Mouse (Mus musculus): Measurements from ENCODE around the gene Cdcp2.

Cdcp2 gene

DNA sequence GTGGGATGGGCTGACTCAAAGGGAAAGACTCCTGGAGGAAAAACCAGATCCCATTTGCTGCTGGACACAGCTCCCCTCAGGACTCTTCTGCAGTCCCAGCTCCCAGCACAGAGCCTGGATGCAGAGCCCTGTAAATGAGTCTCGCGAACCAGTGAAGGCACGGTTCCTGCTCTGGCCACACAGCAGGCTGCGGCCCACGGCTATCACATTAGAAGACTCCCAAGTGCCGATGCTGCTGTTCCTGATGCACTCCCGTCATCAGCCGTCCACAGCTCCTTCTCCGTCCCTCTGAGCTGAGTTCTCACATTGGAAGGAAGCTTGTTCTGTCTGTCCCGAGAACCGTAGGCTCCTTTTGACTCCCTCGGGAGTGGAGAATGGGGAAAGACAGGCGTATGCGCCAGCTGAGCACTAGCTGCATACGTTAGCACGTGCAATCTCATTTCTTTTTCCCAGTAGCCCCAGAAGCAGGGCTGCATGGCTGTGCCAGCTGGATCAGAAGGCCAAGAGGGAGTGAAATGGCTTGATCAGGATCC is at the start of gene Cdcp2:
TSS of gene Cdcp2 (plus strand) at position 51 of the 533 bp plus-strand sequence.
- no peak for DNase-seq (ENCODE audit: low spot score in 2 of 2)

DNA sequence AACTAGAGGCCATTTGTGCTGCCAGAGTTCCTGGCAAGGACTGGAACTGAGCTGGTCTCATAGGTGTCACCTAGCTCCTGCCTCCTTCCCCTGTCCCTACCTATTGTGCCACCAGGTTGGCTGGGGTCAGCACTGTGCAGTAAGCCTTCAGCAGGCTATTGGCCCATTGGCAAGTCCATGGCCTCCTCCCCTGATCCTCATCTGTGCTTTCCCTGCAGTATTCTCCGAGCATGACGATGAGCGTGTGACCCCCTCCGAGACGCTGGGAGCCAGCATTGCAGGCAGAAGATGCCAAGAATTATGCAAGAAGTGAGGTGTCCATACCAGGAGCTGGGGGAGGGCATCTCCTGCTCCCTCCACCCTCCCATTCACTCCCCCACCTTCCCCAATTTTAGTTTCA is 48.9 kb upstream of the Cdcp2 start:
- DNase-seq (ENCODE audit: low spot score in 2 of 2): no peak

DNA sequence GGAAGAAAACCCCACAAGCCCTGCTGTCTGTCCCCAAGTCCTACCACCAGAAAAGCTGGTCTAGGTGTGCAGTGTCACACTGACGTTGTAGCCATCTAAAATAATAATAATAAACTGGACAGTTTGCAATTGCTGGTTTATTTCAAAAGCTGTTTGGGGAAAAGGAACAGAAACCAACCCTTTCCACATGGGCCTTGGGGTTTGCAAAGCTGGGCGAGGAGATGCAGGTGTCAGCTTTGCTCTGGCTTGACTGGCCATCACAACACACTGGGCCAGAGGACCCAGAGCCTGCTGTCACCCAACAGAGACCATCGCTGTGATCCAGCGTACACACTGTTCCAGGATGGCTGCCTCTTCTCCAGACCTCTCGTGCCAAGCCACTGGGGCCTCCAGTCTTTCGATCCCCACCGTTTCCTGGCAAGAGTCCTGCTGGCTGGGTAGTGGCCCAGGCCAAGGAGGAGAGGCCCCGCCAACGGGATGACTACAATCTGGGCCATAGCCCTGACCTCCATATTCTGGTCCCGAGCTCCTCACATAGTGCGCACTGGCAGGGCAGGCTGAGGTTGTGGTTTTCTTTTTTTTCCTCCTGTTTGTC is 48.0 kb upstream of the Cdcp2 start:
- no peak for DNase-seq (ENCODE audit: low spot score in 2 of 2)

DNA sequence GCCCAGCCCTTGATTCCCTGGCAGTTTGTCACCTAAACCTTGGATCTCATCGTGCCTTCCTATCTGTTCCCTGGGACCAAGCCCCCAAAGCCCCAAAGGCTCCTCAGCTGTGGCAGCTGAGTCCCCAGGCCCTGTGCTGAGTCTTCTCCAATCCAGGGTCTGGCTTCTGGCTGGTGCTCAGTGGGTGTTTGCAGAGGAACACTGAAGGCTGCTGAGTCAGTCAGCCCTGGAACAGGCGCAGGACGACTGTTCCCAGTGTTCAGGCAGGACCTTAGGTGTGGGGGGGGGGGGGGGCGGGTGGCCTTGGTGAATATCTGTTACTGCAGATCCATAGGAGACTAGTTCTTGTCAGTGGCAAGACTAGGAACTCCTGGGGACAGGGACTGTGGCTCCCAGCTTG is 44.8 kb upstream of the Cdcp2 start:
- no peak for DNase-seq (ENCODE audit: low spot score in 2 of 2)

DNA sequence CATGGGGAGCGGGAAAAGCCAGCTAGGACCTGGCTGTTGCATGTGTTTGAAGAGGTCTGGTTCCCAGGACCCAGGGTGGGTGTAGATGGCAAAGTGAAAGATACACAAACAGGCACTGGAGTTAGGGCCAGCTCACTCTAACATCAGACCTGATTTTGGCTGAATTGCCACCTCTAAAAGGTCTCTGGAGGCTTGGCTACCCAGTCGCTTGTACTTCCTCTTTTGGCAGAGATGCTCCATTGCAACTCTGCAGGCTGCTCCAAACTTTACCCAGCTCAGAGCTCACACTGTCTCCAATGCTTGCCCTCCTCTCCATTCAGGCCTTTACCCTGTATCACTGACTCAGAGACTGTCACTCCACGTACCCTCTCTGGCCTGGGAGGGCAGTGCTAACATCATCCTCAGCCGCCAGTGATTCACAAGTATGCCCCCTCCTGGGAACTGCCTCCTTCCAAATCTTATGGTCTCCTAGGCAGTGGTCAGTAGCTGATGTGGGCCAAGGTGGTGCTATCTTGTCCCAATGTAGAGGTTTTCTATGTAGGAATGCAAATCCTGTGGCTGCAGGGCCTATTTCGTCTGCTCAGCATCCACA is 43.6 kb upstream of the Cdcp2 start:
- no peak for DNase-seq (ENCODE audit: low spot score in 2 of 2)

DNA sequence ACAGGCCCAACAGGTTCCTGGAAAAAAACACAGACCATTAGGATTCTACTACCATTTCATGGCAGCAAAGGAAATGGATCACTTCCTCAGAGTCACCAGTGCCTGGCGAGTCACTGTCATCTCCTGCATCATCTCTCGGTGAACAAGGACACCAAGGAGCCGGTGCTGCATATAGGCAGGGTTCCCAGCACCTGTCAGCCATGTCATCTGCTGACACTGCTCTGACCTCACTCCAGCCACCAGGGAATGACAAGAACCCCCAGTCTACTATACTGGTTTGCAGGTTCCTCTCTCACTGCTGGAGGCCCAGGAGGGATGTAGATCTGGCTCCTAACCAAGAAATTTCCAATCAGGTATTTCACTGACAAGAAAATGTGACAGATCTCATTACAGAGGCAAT is 40.6 kb upstream of the Cdcp2 start:
- no peak for DNase-seq (ENCODE audit: low spot score in 2 of 2)

DNA sequence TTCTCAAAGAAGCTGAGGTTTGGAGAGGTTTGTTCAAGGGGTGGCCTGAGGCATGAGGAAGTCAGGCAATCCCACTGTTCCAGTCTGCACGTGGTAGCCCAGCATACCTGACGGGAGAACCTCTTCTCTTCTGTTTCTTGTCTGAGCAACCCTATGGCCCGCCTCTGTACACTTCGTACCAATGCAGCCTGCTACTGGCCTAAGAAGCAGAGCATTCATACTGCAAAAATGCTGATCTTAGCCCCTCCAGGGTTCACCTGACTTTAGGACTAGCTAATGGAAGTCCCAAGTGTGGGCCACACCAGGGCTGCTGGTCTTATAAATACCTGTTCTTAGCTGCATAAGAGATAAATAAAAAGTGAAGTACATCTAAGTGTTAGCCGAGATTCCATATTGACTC is 38.3 kb upstream of the Cdcp2 start:
- no peak for DNase-seq (ENCODE audit: low spot score in 2 of 2)

DNA sequence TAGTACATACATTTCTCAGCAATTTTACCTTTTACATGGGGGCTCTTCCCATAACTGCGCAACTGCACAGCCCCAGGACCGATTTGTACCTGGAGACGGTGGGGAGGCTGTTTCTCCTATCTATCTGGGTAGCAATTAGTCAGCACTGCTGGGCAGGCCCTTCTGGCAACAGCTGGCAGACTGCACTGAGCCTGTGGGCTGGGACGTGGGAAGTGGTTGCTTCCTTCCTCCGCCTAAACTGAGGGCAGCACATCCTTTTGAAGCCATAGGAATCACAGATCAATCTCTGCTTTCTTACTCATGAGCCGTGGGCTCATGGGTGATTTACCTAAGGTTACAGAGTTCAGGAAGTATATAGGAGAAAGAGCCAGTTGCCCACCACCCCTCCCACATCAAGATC is 37.9 kb upstream of the Cdcp2 start:
- no peak for DNase-seq (ENCODE audit: low spot score in 2 of 2)

DNA sequence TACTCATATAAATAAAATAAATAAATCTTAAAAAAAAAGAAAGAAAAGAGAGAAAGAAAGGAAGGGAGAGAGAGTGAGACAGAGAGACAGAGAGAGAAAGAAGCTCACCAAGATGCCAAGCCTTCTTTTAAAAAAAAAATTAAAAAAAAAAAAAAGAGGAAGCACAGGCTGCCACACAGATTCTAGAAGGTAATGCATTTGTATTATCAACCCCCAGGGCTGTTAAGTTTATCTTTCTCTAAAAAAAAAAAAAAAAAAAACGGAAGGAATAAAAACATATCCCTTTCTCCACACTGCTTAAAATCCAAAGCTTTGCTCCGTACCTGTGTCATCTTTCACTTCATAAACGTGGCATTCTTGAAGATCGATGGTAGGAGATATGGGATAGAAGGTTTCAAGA is 35.1 kb upstream of the Cdcp2 start:
- no peak for DNase-seq (ENCODE audit: low spot score in 2 of 2)

DNA sequence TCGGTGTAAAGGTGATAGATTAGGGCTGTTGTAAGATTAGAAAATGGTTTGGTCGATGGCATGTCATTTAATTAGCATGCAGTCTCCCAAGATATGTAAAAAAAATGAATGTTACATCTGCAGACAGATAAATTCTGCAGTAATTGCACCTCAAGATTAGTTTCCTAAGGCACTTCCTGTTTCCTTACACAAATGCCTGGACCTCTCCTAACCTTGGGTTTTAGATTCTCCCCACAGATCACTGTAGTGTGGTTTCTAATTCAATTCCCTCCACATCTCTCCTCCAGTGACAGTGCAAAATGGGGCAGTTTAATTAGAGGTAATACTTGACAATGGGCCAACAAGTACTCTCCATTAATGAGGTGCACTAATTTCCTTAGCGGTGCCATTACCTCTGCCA is 33.5 kb upstream of the Cdcp2 start:
- no peak for DNase-seq (ENCODE audit: low spot score in 2 of 2)

DNA sequence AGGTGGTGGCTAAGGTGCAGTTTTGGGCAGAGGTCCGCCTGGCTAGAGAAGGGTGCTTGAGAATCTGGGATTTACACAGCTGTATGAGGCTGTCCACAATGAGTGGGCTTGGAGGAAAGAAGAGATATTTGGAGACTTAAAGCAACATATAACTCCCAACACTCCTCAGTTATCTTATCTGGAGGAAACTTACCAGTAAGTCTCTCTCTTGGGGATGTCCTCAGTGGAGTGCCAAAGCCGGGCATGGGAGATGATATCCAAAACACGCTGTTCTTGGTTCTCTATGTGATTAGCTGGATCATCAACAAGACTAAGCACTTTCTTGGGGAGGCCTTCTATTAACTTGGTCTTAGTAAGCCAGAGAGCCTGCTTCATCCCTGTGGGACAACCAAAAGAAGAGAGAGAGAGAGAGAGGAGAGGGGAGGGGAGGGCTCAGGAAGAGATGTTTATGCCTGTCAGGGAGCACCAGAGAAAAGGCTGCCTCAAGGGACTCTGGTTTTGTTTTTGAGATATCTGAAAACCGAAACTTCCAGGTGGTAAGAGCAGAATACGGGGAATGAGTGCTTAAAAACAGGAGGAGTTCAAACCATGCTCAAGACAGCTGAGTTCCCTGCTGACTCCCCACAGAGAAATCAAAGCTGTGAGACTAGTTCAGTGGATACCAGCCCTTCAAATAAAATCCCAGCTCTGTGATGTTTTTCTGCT is 32.1 kb upstream of the Cdcp2 start:
- no peak for DNase-seq (ENCODE audit: low spot score in 2 of 2)

DNA sequence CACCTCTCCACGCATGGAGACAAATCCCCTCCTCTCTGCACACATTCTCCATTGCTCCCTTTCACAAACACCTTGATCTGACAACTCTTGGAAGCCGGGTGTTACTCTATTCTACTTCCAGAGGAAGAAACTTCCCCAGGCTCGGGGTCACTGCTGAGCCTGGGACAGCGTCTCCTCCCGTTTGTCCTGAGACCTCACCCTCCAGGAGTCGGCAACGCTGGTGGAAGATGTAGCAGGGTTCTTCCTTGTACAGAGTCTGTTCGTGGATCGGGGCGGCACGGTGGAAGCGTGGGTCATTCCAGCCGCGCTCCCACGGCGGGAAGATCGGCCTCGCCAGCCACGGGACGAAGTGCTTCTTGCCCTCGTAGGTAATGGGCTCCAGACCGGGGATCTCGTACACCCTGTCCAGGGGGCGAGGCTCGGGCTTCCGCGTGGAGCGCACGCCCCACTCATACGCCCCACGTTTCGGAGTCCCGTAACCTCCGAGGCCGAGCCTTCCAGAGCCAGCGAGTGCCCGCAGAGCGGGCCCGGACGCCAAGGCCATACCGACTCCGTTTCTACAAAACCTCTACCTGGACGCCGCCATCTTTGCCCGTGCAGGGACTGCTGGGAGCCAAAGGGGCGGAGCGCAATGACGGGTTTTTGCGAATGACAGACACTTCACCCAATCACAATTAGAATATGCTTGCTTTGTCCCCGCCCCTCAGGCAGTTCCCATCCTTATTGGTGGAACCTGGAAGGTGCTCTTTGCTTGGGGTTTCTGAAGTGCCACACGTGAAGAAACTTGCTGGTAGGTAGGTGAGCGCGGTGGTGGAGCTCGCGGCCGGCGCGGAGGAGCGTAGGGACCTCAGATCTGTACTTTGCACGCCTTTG is 30.2 kb upstream of the Cdcp2 start, which contains the start of the genes Mrpl37 and Cyb5rl:
TSS of gene Mrpl37 (minus strand) at position 617 of the 873 bp plus-strand sequence.
TSS of gene Cyb5rl (plus strand) at position 737 of the 873 bp plus-strand sequence.
- DNase-seq (ENCODE audit: low spot score in 2 of 2): peak; percentile 91 to 94

DNA sequence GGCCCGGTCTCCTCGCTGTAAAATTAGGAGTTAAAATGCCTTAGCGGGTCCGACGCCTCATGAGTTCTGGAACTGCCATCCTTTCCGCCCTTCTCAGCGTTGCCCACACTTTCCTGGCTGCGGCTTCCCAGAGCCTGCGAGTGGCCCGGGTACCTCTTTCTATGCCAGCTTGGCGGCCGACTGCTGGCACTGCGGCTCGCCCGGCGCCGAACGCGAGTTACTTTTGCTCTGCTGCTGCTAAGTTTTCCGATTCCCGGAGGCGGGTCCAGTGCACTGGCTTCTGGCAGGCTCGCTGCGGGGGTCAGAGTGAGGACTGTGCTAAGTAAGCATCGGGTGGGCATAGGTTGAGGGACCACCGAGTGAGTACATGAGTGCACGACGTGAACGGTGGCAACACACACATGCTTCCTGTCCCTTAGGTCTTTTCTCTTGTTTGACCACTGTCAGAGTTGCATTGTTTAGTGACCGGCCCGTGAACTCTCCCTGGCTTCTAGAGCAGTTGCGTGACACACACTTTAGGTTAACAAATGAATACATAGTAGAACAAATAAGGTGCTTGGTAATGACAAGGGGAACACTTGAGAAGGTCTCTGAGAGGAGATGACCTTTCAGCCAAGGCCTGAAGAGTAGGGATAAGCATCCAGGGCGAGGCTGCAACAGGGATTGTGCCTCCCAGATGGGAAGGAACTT is 29.4 kb upstream of the Cdcp2 start:
- peak in 1 of 2 experiments; percentile 10 for DNase-seq (ENCODE audit: low spot score in 2 of 2)

DNA sequence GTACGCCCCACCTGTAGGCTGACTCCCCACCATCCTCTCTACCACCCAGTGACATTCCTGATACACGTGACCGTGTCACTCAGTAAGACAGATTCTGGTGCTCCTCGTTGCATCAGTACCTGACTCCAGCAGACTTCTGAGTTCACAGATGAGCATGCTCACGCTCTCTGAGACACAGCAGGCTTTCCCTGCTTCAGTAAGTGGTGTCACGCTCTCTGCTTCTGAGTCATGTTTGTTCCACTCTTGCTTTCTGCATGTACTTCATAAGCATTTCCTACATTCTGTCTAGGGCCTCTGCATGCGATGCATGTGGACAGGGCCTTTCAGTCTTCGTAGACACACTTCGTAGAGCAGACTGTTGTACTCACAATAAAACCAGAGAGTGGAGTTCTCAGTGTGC is 24.3 kb upstream of the Cdcp2 start:
- no peak for DNase-seq (ENCODE audit: low spot score in 2 of 2)

DNA sequence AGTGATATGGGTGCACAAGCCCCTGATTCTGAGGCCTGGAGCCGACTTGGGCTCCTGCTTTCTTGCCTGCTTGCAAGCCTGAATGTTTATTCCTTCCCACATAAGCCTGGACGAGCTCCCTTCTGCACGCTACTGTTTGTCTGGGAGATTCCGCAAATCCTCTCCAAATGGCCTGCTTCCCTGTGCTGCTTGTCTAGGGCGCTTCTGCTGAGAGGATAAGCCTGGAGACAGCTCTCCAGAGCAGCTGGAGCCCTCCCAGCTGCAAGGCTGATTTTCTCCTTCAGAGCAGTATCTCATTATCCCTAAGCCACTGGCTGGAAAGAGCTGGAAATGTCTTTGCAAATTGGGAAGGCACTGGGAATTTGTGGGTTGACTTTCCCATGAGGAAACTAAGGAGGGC is 21.2 kb upstream of the Cdcp2 start:
- DNase-seq (ENCODE audit: low spot score in 2 of 2): no peak

DNA sequence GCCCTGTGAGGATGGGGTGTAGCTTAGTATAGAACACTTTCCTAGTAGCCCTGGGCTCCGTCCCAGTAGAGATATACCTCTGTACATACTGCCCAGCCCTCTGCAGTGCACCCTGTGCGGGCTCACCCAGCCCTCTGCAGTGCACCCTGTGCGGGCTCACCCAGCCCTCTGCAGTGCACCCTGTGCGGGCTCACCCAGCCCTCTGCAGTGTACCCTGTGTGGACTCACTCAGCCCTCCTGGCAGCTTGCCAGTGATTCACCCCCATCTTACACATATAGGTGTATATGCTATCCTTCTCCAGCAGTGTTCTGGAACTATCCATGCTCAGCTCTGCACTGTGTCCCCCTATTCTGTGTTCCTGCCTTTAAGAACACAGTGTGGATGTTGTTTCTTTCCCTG is 17.8 kb upstream of the Cdcp2 start:
- no peak for DNase-seq (ENCODE audit: low spot score in 2 of 2)

DNA sequence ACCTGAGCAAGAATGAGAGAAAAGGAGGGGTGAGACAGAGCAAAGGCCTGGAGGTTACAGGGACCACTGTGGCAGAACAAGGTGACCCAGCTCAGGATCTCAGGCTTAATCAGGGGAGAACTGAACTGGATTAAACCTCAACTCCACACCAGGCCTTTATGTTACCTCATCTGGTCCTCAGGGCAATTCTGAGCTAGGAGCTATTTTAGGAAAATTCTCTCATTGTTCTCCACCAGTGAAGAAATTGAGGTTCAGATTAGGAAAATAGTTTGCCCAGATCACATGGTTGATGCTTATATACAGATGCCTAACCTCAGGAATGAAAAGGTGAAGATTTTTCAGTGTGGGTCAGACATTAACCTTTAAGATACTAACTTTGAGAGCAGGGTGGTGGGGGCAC is 17.0 kb upstream of the Cdcp2 start:
- no peak for DNase-seq (ENCODE audit: low spot score in 2 of 2)

DNA sequence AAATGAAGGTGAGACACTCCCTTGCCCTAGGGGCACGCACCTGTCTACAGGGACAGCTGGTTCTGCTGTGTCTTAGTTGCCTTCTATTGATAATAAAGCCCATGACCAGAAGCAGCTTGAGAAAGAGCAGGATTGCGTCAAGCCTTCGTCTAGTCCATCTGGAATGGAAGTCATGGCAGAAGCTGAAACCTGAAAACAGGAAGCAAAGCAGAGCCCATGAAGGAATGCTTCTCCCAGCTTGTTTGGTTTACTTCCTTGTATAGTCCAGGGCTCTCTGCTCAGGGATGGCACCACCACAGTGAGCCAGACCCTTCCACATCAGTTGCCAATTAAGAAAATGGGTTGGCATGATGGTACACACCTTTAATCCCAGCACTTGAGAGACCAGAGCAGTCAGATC is 14.5 kb upstream of the Cdcp2 start:
- DNase-seq (ENCODE audit: low spot score in 2 of 2): no peak

DNA sequence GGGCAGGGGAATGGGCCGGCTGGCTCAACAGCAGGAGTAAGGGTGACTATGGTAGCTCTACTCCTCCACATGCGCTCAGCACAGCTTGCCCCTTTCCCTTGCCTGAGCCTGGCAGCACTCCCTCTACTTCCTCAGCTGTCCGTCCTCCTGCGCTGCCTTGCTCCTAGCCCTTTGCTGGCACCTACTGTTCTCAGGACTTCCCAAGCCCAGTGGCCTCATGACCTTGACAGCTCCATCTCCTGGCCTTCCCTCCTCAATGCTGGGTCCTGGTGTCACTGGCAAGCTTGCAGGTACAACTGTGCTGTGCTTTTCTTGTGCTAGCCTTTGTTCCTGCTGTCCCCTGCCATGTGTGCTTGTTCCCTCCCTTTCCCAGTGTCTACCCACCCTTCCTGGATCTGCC is 13.6 kb upstream of the Cdcp2 start:
- no peak for DNase-seq (ENCODE audit: low spot score in 2 of 2)

DNA sequence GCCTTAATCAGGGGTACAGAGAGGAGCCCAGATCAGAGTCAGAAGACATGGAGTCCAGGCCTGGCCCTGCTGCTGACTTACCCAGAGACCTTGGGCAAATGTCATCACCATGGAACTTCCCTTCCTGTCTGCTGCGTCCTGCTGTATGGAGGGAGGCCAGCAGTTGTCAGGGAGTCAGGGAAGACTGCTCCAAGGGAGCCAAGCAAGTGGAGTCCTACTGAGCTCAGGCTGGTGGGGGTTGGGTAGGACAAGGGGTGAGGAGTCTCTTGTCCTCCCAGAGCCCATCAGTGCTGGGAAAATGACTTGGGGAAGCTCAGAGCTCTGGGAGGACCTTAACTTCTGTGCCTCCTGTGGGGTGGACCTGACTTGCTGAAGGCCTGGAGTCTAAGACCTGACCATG is 12.3 kb upstream of the Cdcp2 start:
- no peak for DNase-seq (ENCODE audit: low spot score in 2 of 2)

DNA sequence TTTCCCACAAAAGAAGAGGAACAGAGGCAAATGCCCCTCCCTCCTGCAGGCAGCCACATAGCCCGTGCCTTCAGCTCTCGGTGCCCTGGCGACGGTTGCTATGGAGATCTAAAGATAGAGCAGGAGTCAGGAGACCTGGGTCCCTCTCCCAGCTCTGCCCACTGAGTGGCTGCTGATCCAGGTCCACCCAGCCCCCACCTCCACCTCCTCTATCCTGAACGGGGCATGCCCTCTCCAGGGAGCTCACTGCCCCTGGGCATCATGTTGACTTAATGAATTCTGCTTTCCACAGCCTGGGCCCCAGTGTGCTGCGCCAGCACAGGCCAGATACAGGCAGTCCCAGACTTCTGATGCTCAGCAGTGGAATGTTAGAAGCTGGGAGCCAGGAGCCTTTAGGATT is 11.8 kb upstream of the Cdcp2 start:
- no peak for DNase-seq (ENCODE audit: low spot score in 2 of 2)
